Comparison of ENCODE assay signal across 19 mouse cellular contexts in genomic region chr3:34974371-34974770, GRCm38 (mm10).
DNase-seq lines count a peak whose midpoint lies in the region; ATAC-seq and TF ChIP-seq lines count a peak whose summit lies in the region.
"Had no signal": no experiment of that assay in that cellular context is flagged by ENCODE, and none has a peak within 500 bp of the region (broad histone marks: within the 10 kb centered on the region; RNA-seq: fewer than 3 reads in every experiment).

No protein-coding gene starts in this region.

- peak; percentile 72 for DNase-seq in forebrain, embryonic 14.5 days (ENCODE audit: low spot score)
- no peak for DNase-seq in forebrain, embryonic 11.5 days (ENCODE audit: low spot score)
- DNase-seq in hindbrain, embryonic 10.5 days (ENCODE audit: low spot score), result no peak
- peak; percentile 71 for DNase-seq in midbrain, postnatal 0 days (ENCODE audit: low spot score)
- no peak for DNase-seq in midbrain, embryonic 11.5 days (ENCODE audit: low spot score, missing footprints)
- no peak for DNase-seq in forebrain, postnatal 0 days
- no peak for DNase-seq in adrenal gland, postnatal 36 days
- DNase-seq: adrenal gland, adult 8-10 months; cerebellum, adult 11-12 months; cerebellum, adult 9-11 months; embryo, embryonic 11 days; gastrocnemius, postnatal 10 days; heart, adult 18-20 months; heart, postnatal 14 days; kidney, adult 11 months; kidney, adult 9 months had no signal

- H3K4me1 ChIP-seq in forebrain, embryonic 14.5 days (ENCODE audit: control insufficient read depth, insufficient read depth, low read length), result peaks cover 3% of the 10 kb centered on the region; the same call in 1 of the 2 replicates
- H3K4me1 ChIP-seq in forebrain, embryonic 11.5 days (replicated peaks; ENCODE audit: control insufficient read depth, insufficient read depth, low read length), result no peaks in the 10 kb centered on the region
- peaks cover 3% of the 10 kb centered on the region for H3K4me1 ChIP-seq in hindbrain, embryonic 16.5 days (ENCODE audit: control insufficient read depth, insufficient read depth, low read depth, low read length)
- H3K4me1 ChIP-seq in hindbrain, embryonic 10.5 days (replicated peaks), result no peaks in the 10 kb centered on the region
- no peaks in the 10 kb centered on the region for H3K4me1 ChIP-seq in midbrain, postnatal 0 days (ENCODE audit: insufficient read depth, low read length)
- no peaks in the 10 kb centered on the region for H3K4me1 ChIP-seq in midbrain, embryonic 11.5 days (ENCODE audit: control insufficient read depth, insufficient read depth, low read length)
- H3K4me1 ChIP-seq in forebrain, postnatal 0 days (ENCODE audit: insufficient read depth), result no peaks in the 10 kb centered on the region
- H3K4me1 ChIP-seq: embryonic facial prominence, embryonic 12.5 days; heart, embryonic 10.5 days had no signal

- H3K9me3 ChIP-seq in forebrain, embryonic 14.5 days (replicated peaks; ENCODE audit: control insufficient read depth, low read length), result no peaks in the 10 kb centered on the region
- no peaks in the 10 kb centered on the region for H3K9me3 ChIP-seq in forebrain, embryonic 11.5 days (ENCODE audit: control insufficient read depth, low read length)
- no peaks in the 10 kb centered on the region for H3K9me3 ChIP-seq in hindbrain, embryonic 16.5 days (ENCODE audit: control insufficient read depth, low read length)
- no peaks in the 10 kb centered on the region for H3K9me3 ChIP-seq in hindbrain, embryonic 10.5 days
- no peaks in the 10 kb centered on the region for H3K9me3 ChIP-seq in midbrain, postnatal 0 days (ENCODE audit: low read length)
- no peaks in the 10 kb centered on the region for H3K9me3 ChIP-seq in midbrain, embryonic 11.5 days (ENCODE audit: control insufficient read depth, low read length)
- no peaks in the 10 kb centered on the region for H3K9me3 ChIP-seq in forebrain, postnatal 0 days (ENCODE audit: low read length)
- H3K9me3 ChIP-seq: embryonic facial prominence, embryonic 12.5 days; heart, embryonic 10.5 days had no signal

- 51% methylated on average over 7 of the region's 7 CpGs for WGBS in forebrain, embryonic 14.5 days
- WGBS in forebrain, embryonic 11.5 days, result 81% methylated on average over 7 of the region's 7 CpGs
- 36% methylated on average over 7 of the region's 7 CpGs for WGBS in hindbrain, embryonic 16.5 days
- 79% methylated on average over 7 of the region's 7 CpGs for WGBS in hindbrain, embryonic 10.5 days
- 34% methylated on average over 7 of the region's 7 CpGs for WGBS in midbrain, postnatal 0 days
- 83% methylated on average over 7 of the region's 7 CpGs for WGBS in midbrain, embryonic 11.5 days
- WGBS in forebrain, postnatal 0 days, result 33% methylated on average over 7 of the region's 7 CpGs

- ATAC-seq in forebrain, embryonic 14.5 days, result peak; percentile 57; the same call in 1 of the 2 replicates
- no peak for ATAC-seq in forebrain, embryonic 11.5 days (replicated peaks; ENCODE audit: low FRiP score)
- ATAC-seq in hindbrain, embryonic 16.5 days, result peak; percentile 83
- no peak for ATAC-seq in midbrain, postnatal 0 days (ENCODE audit: low FRiP score)
- ATAC-seq in midbrain, embryonic 11.5 days (ENCODE audit: low FRiP score), result no peak
- ATAC-seq in forebrain, postnatal 0 days, result peak; percentile 50; the same call in 1 of the 2 replicates

- no peak overlapping the region for H3K27ac ChIP-seq in forebrain, embryonic 14.5 days (ENCODE audit: low read depth, low read length)
- no peak overlapping the region for H3K27ac ChIP-seq in forebrain, embryonic 11.5 days (ENCODE audit: low read depth, low read length)
- H3K27ac ChIP-seq in hindbrain, embryonic 16.5 days (ENCODE audit: low read depth, low read length), result no peak overlapping the region
- no peak overlapping the region for H3K27ac ChIP-seq in hindbrain, embryonic 10.5 days
- no peak overlapping the region; the same call in 1 of the 2 replicates for H3K27ac ChIP-seq in midbrain, postnatal 0 days (ENCODE audit: low read depth, low read length)
- no peak overlapping the region for H3K27ac ChIP-seq in midbrain, embryonic 11.5 days (ENCODE audit: low read depth, low read length)
- no peak overlapping the region for H3K27ac ChIP-seq in forebrain, postnatal 0 days (ENCODE audit: low read depth, low read length)
- H3K27ac ChIP-seq: embryonic facial prominence, embryonic 12.5 days; heart, embryonic 10.5 days had no signal

- no peak overlapping the region for H3K4me3 ChIP-seq in forebrain, embryonic 14.5 days (ENCODE audit: low read depth, low read length)
- H3K4me3 ChIP-seq in forebrain, embryonic 11.5 days (ENCODE audit: low read depth, low read length), result no peak overlapping the region
- no peak overlapping the region for H3K4me3 ChIP-seq in hindbrain, embryonic 16.5 days (ENCODE audit: low read length)
- no peak overlapping the region for H3K4me3 ChIP-seq in hindbrain, embryonic 10.5 days
- no peak overlapping the region for H3K4me3 ChIP-seq in midbrain, postnatal 0 days (ENCODE audit: low read depth, low read length)
- no peak overlapping the region for H3K4me3 ChIP-seq in midbrain, embryonic 11.5 days (ENCODE audit: low read depth, low read length)
- no peak overlapping the region for H3K4me3 ChIP-seq in forebrain, postnatal 0 days (ENCODE audit: low read depth, low read length)
- H3K4me3 ChIP-seq: embryonic facial prominence, embryonic 12.5 days; heart, embryonic 10.5 days had no signal

- H3K4me2 ChIP-seq in forebrain, embryonic 14.5 days (ENCODE audit: low read length), result no peak overlapping the region
- H3K4me2 ChIP-seq in forebrain, embryonic 11.5 days (ENCODE audit: low read depth, low read length, severe bottlenecking), result no peak overlapping the region
- no peak overlapping the region for H3K4me2 ChIP-seq in hindbrain, embryonic 16.5 days (ENCODE audit: low read length)
- no peak overlapping the region for H3K4me2 ChIP-seq in midbrain, postnatal 0 days (ENCODE audit: low read depth, low read length, poor library complexity, severe bottlenecking)
- H3K4me2 ChIP-seq in midbrain, embryonic 11.5 days, result no peak overlapping the region
- no peak overlapping the region for H3K4me2 ChIP-seq in forebrain, postnatal 0 days (ENCODE audit: low read depth)
- H3K4me2 ChIP-seq: embryonic facial prominence, embryonic 12.5 days had no signal

- no peak overlapping the region for H3K9ac ChIP-seq in forebrain, embryonic 14.5 days (ENCODE audit: low read length)
- H3K9ac ChIP-seq in forebrain, embryonic 11.5 days (ENCODE audit: low read length), result no peak overlapping the region
- no peak overlapping the region for H3K9ac ChIP-seq in hindbrain, embryonic 16.5 days (ENCODE audit: low read depth, low read length)
- H3K9ac ChIP-seq in midbrain, postnatal 0 days (replicated peaks; ENCODE audit: low read length, poor library complexity, severe bottlenecking), result no peak overlapping the region
- H3K9ac ChIP-seq in midbrain, embryonic 11.5 days (ENCODE audit: low read length), result no peak overlapping the region
- H3K9ac ChIP-seq in forebrain, postnatal 0 days, result no peak overlapping the region
- H3K9ac ChIP-seq: embryonic facial prominence, embryonic 12.5 days had no signal

- no peak for TF ChIP-seq CTCF in midbrain, postnatal 0 days (IDR thresholded peaks at IDR 0.05)
- TF ChIP-seq CTCF in forebrain, postnatal 0 days (IDR thresholded peaks at IDR 0.05; ENCODE audit: low read depth), result no peak

- H3K27me3 ChIP-seq in forebrain, embryonic 14.5 days (replicated peaks; ENCODE audit: control insufficient read depth, insufficient read depth, low read length), result no peaks in the 10 kb centered on the region
- no peaks in the 10 kb centered on the region for H3K27me3 ChIP-seq in forebrain, embryonic 11.5 days (ENCODE audit: control insufficient read depth, insufficient read depth, low read length)
- H3K27me3 ChIP-seq in hindbrain, embryonic 16.5 days (replicated peaks; ENCODE audit: control insufficient read depth, insufficient read depth, low read length), result no peaks in the 10 kb centered on the region
- no peaks in the 10 kb centered on the region for H3K27me3 ChIP-seq in hindbrain, embryonic 10.5 days (ENCODE audit: insufficient read depth, poor library complexity, severe bottlenecking)
- H3K27me3 ChIP-seq in midbrain, postnatal 0 days (ENCODE audit: insufficient read depth, low read length), result no peaks in the 10 kb centered on the region
- no peaks in the 10 kb centered on the region for H3K27me3 ChIP-seq in midbrain, embryonic 11.5 days (ENCODE audit: control insufficient read depth, insufficient read depth, low read length)
- H3K27me3 ChIP-seq in forebrain, postnatal 0 days (ENCODE audit: insufficient read depth, low read length), result no peaks in the 10 kb centered on the region
- H3K27me3 ChIP-seq: embryonic facial prominence, embryonic 12.5 days had no signal

- no peaks in the 10 kb centered on the region for H3K36me3 ChIP-seq in forebrain, embryonic 14.5 days (ENCODE audit: control insufficient read depth, insufficient read depth, low read length)
- no peaks in the 10 kb centered on the region for H3K36me3 ChIP-seq in forebrain, embryonic 11.5 days (ENCODE audit: control insufficient read depth, insufficient read depth, low read length)
- H3K36me3 ChIP-seq in hindbrain, embryonic 16.5 days (ENCODE audit: control insufficient read depth, insufficient read depth, low read length), result no peaks in the 10 kb centered on the region
- no peaks in the 10 kb centered on the region for H3K36me3 ChIP-seq in hindbrain, embryonic 10.5 days
- H3K36me3 ChIP-seq in midbrain, postnatal 0 days (ENCODE audit: insufficient read depth, low read length), result no peaks in the 10 kb centered on the region
- no peaks in the 10 kb centered on the region for H3K36me3 ChIP-seq in midbrain, embryonic 11.5 days (ENCODE audit: control insufficient read depth, insufficient read depth, low read length)
- no peaks in the 10 kb centered on the region for H3K36me3 ChIP-seq in forebrain, postnatal 0 days (ENCODE audit: insufficient read depth)
- H3K36me3 ChIP-seq: embryonic facial prominence, embryonic 12.5 days; heart, embryonic 10.5 days had no signal

Comparison
In these comparisons a context has a peak if more than half of its experiments do, and no peak if none do; other contexts are left out.
1. ATAC-seq: peak in forebrain, embryonic 14.5 days (single experiment), hindbrain, embryonic 16.5 days (single experiment) and forebrain, postnatal 0 days (single experiment); none in forebrain, embryonic 11.5 days (single experiment), midbrain, postnatal 0 days (single experiment) and midbrain, embryonic 11.5 days (single experiment).
2. DNase-seq: peak in forebrain, embryonic 14.5 days (single experiment) and midbrain, postnatal 0 days (single experiment); none in forebrain, embryonic 11.5 days (single experiment), hindbrain, embryonic 10.5 days (single experiment), midbrain, embryonic 11.5 days (single experiment), forebrain, postnatal 0 days (single experiment) and adrenal gland, postnatal 36 days (0 of 2).